Mouse (Mus musculus) heart, embryonic 12.5 days (tissue): ENCODE data around the gene Msi2. TPM values are rescaled to one million over a fixed set of nuclear protein-coding genes. Genes with fewer than 3 reads are reported as not detected.
A peak's percentile ranks its signal among the peaks of the same experiment; 100 is the strongest.

Experiments
- ATAC-seq: fragments of 200-750 bp; cut with Nextera tagmentation; 2 replicates; pipeline ENCODE4 v1.8.0; 2017; ENCODE audit warnings: moderate TSS enrichment, moderate library complexity; ENCODE audit not compliant: insufficient number of reproducible peaks, low FRiP score
- H3K27ac ChIP-seq: fragments of 300-500 bp; sonication (generic); 2 replicates; pipeline ENCODE4 v1.5.1; 2016; ENCODE audit warnings: mild to moderate bottlenecking, moderate library complexity; ENCODE audit not compliant: poor library complexity, severe bottlenecking
- H3K27me3 ChIP-seq: fragments of 300-500 bp; sonication (generic); replicated peaks from 2 replicates; pipeline ENCODE4 v1.6.1; 2016; ENCODE audit warnings: mild to moderate bottlenecking, moderate library complexity
- H3K36me3 ChIP-seq: fragments of 300-500 bp; sonication (generic); 2 replicates; pipeline ENCODE4 v1.6.1; 2016; ENCODE audit warnings: mild to moderate bottlenecking, moderate library complexity
- H3K4me1 ChIP-seq: fragments of 300-500 bp; sonication (generic); replicated peaks from 2 replicates; pipeline ENCODE4 v1.6.1; 2016; ENCODE audit warnings: mild to moderate bottlenecking
- H3K4me2 ChIP-seq: fragments of 300-500 bp; sonication (generic); 2 replicates; pipeline ENCODE4 v1.6.1; 2016; ENCODE audit warnings: mild to moderate bottlenecking, moderate library complexity
- H3K4me3 ChIP-seq: fragments of 300-500 bp; sonication (generic); 2 replicates; pipeline ENCODE4 v1.5.1; 2016; ENCODE audit warnings: mild to moderate bottlenecking
- H3K9ac ChIP-seq: fragments of 300-500 bp; sonication (generic); 2 replicates; pipeline ENCODE4 v1.6.1; 2016; ENCODE audit warnings: mild to moderate bottlenecking, moderate library complexity
- H3K9me3 ChIP-seq: fragments of 300-500 bp; sonication (generic); replicated peaks from 2 replicates; pipeline ENCODE4 v1.6.1; 2016; ENCODE audit warnings: mild to moderate bottlenecking, moderate library complexity
- WGBS: fragments of 180-500 bp; shearing (Covaris S2); methylation state at CpG from one replicate; pipeline ENCODE4 v1.1.7; 2016; 5-methylcytosine and 5-hydroxymethylcytosine counted together
- polyA plus RNA-seq: library from polyadenylated mRNA; unstranded; fragments of >200 nt; fragmentation: Nextera tagmentation; extraction: Ambion mirVana; gene quantifications from 2 replicates; pipeline ENCODE4 v1.2.1, GENCODE M21; 2016

The Msi2 gene
- polyA plus RNA-seq, 1 experiment from 2014 or later, result 20.5 TPM

GRCm38 (mm10) chr11:88690556-88691287, 27.6 kb downstream of the Msi2 start:
- Histone ChIP-seq H3K27me3 (no peaks in the 10 kb centered on the region), H3K9ac (no peak overlapping the region; the same call in 1 of the 2 replicates), H3K4me3 (no peak overlapping the region), H3K9me3 (no peaks in the 10 kb centered on the region), H3K4me2 (peak overlapping the region; percentile 45), H3K4me1 (peaks cover 88% of the 10 kb centered on the region), H3K36me3 (peaks cover 27% of the 10 kb centered on the region), H3K27ac (peak overlapping the region; percentile 85)
- 15% methylated on average over 12 of the region's 12 CpGs for WGBS
- ATAC-seq, result no peak

GRCm38 (mm10) chr11:88689831-88690459, 28.4 kb downstream of the Msi2 start:
- WGBS, result 43% methylated on average over 14 of the region's 14 CpGs
- Histone ChIP-seq H3K36me3 (peaks cover 31% of the 10 kb centered on the region), H3K4me3 (no peak overlapping the region), H3K9me3 (no peaks in the 10 kb centered on the region), H3K4me1 (peaks cover 80% of the 10 kb centered on the region), H3K9ac (peak overlapping the region; percentile 26; the same call in 1 of the 2 replicates), H3K27me3 (no peaks in the 10 kb centered on the region), H3K27ac (no peak overlapping the region), H3K4me2 (no peak overlapping the region)
- no peak for ATAC-seq

GRCm38 (mm10) chr11:88688644-88689043, 29.7 kb downstream of the Msi2 start:
- H3K9me3 ChIP-seq, result no peaks in the 10 kb centered on the region
- peaks cover 72% of the 10 kb centered on the region for H3K4me1 ChIP-seq
- H3K27me3 ChIP-seq, result no peaks in the 10 kb centered on the region
- no peak overlapping the region for H3K4me3 ChIP-seq
- H3K27ac ChIP-seq, result no peak overlapping the region
- H3K9ac ChIP-seq, result no peak overlapping the region
- H3K36me3 ChIP-seq, result peaks cover 41% of the 10 kb centered on the region
- no peak for ATAC-seq
- WGBS, result 96% methylated on average over 8 of the region's 8 CpGs
- H3K4me2 ChIP-seq, result no peak overlapping the region

GRCm38 (mm10) chr11:88687711-88688110, 30.6 kb downstream of the Msi2 start:
- H3K27ac ChIP-seq, result no peak overlapping the region
- H3K9ac ChIP-seq, result no peak overlapping the region
- no peak overlapping the region for H3K4me2 ChIP-seq
- ATAC-seq, result no peak
- WGBS, result 93% methylated on average over 12 of the region's 12 CpGs
- H3K36me3 ChIP-seq, result peaks cover 47% of the 10 kb centered on the region
- H3K27me3 ChIP-seq, result no peaks in the 10 kb centered on the region
- H3K4me3 ChIP-seq, result no peak overlapping the region
- H3K9me3 ChIP-seq, result no peaks in the 10 kb centered on the region
- H3K4me1 ChIP-seq, result peaks cover 68% of the 10 kb centered on the region

- peaks cover 47% of the 10 kb centered on the region for H3K36me3 ChIP-seq
- no peak overlapping the region for H3K27ac ChIP-seq
- 64% methylated on average over 5 of the region's 5 CpGs for WGBS
- H3K27me3 ChIP-seq, result no peaks in the 10 kb centered on the region
- H3K4me3 ChIP-seq, result no peak overlapping the region
- H3K4me2 ChIP-seq, result no peak overlapping the region
- no peaks in the 10 kb centered on the region for H3K9me3 ChIP-seq
- no peak overlapping the region for H3K9ac ChIP-seq
- peaks cover 69% of the 10 kb centered on the region for H3K4me1 ChIP-seq
- ATAC-seq, result no peak
Measured at GRCm38 (mm10) chr11:88687010-88687409, 31.3 kb downstream of the Msi2 start.

GRCm38 (mm10) chr11:88686061-88686460, 32.3 kb downstream of the Msi2 start:
- Histone ChIP-seq H3K4me1 (peaks cover 64% of the 10 kb centered on the region), H3K4me2 (no peak overlapping the region), H3K36me3 (peaks cover 47% of the 10 kb centered on the region), H3K9ac (no peak overlapping the region), H3K27ac (no peak overlapping the region), H3K27me3 (no peaks in the 10 kb centered on the region), H3K9me3 (no peaks in the 10 kb centered on the region), H3K4me3 (no peak overlapping the region)
- WGBS, result 71% methylated on average over 7 of the region's 7 CpGs
- no peak for ATAC-seq

- no peak overlapping the region for H3K27ac ChIP-seq
- H3K9ac ChIP-seq, result no peak overlapping the region
- H3K27me3 ChIP-seq, result no peaks in the 10 kb centered on the region
- no peak overlapping the region for H3K4me3 ChIP-seq
- H3K36me3 ChIP-seq, result peaks cover 48% of the 10 kb centered on the region
- 85% methylated on average over 14 of the region's 14 CpGs for WGBS
- no peaks in the 10 kb centered on the region for H3K9me3 ChIP-seq
- peaks cover 53% of the 10 kb centered on the region for H3K4me1 ChIP-seq
- no peak overlapping the region for H3K4me2 ChIP-seq
- ATAC-seq, result no peak
Measured at GRCm38 (mm10) chr11:88683026-88683770, 35.1 kb downstream of the Msi2 start.

GRCm38 (mm10) chr11:88677350-88677749, 41.0 kb downstream of the Msi2 start:
- H3K27ac ChIP-seq, result no peak overlapping the region
- 78% methylated on average over 7 of the region's 7 CpGs for WGBS
- peaks cover 62% of the 10 kb centered on the region for H3K4me1 ChIP-seq
- H3K9ac ChIP-seq, result no peak overlapping the region
- ATAC-seq, result no peak
- H3K36me3 ChIP-seq, result peaks cover 47% of the 10 kb centered on the region
- no peak overlapping the region for H3K4me3 ChIP-seq
- no peaks in the 10 kb centered on the region for H3K27me3 ChIP-seq
- no peaks in the 10 kb centered on the region for H3K9me3 ChIP-seq
- H3K4me2 ChIP-seq, result no peak overlapping the region

GRCm38 (mm10) chr11:88676597-88676996, 41.7 kb downstream of the Msi2 start:
- H3K4me1 ChIP-seq, result peaks cover 61% of the 10 kb centered on the region

GRCm38 (mm10) chr11:88675526-88676353, 42.6 kb downstream of the Msi2 start:
- WGBS, result 67% methylated on average over 18 of the region's 18 CpGs
- H3K4me2 ChIP-seq, result no peak overlapping the region
- peaks cover 60% of the 10 kb centered on the region for H3K36me3 ChIP-seq
- no peaks in the 10 kb centered on the region for H3K27me3 ChIP-seq
- peaks cover 65% of the 10 kb centered on the region for H3K4me1 ChIP-seq
- H3K9me3 ChIP-seq, result no peaks in the 10 kb centered on the region
- no peak for ATAC-seq
- H3K4me3 ChIP-seq, result no peak overlapping the region
- H3K9ac ChIP-seq, result no peak overlapping the region
- H3K27ac ChIP-seq, result 0 out of 2 replicates have a peak overlapping the region, but pooled peaks have one; percentile 2

More at GRCm38 (mm10) chr11:88676597-88676996, 41.7 kb downstream of the Msi2 start:
- 0 out of 2 replicates have a peak overlapping the region, but pooled peaks have one; percentile 17 for H3K9ac ChIP-seq
- H3K9me3 ChIP-seq, result no peaks in the 10 kb centered on the region
- ATAC-seq, result no peak
- H3K4me3 ChIP-seq, result no peak overlapping the region
- H3K36me3 ChIP-seq, result peaks cover 51% of the 10 kb centered on the region
- H3K4me2 ChIP-seq, result no peak overlapping the region
- H3K27ac ChIP-seq, result 0 out of 2 replicates have a peak overlapping the region, but pooled peaks have one; percentile 2
- H3K27me3 ChIP-seq, result no peaks in the 10 kb centered on the region
- WGBS, result 81% methylated on average over 2 of the region's 2 CpGs
